Mouse (Mus musculus): Measurements from ENCODE around the gene Zdhhc13. TPM values are rescaled to one million over a fixed set of nuclear protein-coding genes. Genes with fewer than 3 reads are reported as not detected.

The Zdhhc13 gene
- total RNA-seq, 2 experiments from 2014 or later = 35.8 to 50.2 TPM

- peak; percentile 83 for ATAC-seq (replicated peaks; ENCODE audit: poor library complexity, severe bottlenecking)
These were observed 6.4 kb upstream of the Zdhhc13 start for GRCm38 (mm10) chr7:48782432-48782831.

GRCm38 (mm10) chr7:48784773-48785523 is 3.9 kb upstream of the Zdhhc13 start:
- ATAC-seq (replicated peaks; ENCODE audit: poor library complexity, severe bottlenecking) = no peak

- peak; percentile 83 for ATAC-seq (replicated peaks; ENCODE audit: poor library complexity, severe bottlenecking)
These were observed 455 bp upstream of the Zdhhc13 start for GRCm38 (mm10) chr7:48788348-48788747.

- no peak for ATAC-seq (replicated peaks; ENCODE audit: poor library complexity, severe bottlenecking)
These were observed 1.3 kb downstream of the Zdhhc13 start for GRCm38 (mm10) chr7:48790117-48790516.

GRCm38 (mm10) chr7:48791412-48791811 is 2.6 kb downstream of the Zdhhc13 start:
- ATAC-seq (replicated peaks; ENCODE audit: poor library complexity, severe bottlenecking) = no peak

GRCm38 (mm10) chr7:48795130-48795529 is 6.3 kb downstream of the Zdhhc13 start:
- peak; percentile 85 for ATAC-seq (replicated peaks; ENCODE audit: poor library complexity, severe bottlenecking)

- no peak for ATAC-seq (replicated peaks; ENCODE audit: poor library complexity, severe bottlenecking)
These were observed 14.6 kb downstream of the Zdhhc13 start for GRCm38 (mm10) chr7:48803381-48803780.

- no peak for ATAC-seq (replicated peaks; ENCODE audit: poor library complexity, severe bottlenecking)
These were observed 17.8 kb downstream of the Zdhhc13 start for GRCm38 (mm10) chr7:48806587-48806986.

- no peak for ATAC-seq (replicated peaks; ENCODE audit: poor library complexity, severe bottlenecking)
These were observed 21.8 kb downstream of the Zdhhc13 start for GRCm38 (mm10) chr7:48810652-48811051.

- no peak for ATAC-seq (replicated peaks; ENCODE audit: poor library complexity, severe bottlenecking)
These were observed 23.6 kb downstream of the Zdhhc13 start for GRCm38 (mm10) chr7:48812358-48812757.

GRCm38 (mm10) chr7:48813594-48813993 is 24.8 kb downstream of the Zdhhc13 start:
- ATAC-seq (replicated peaks; ENCODE audit: poor library complexity, severe bottlenecking) = no peak

GRCm38 (mm10) chr7:48821654-48822053 is 32.9 kb downstream of the Zdhhc13 start:
- no peak for ATAC-seq (replicated peaks; ENCODE audit: poor library complexity, severe bottlenecking)

GRCm38 (mm10) chr7:48823621-48824020 is 34.8 kb downstream of the Zdhhc13 start:
- ATAC-seq (replicated peaks; ENCODE audit: poor library complexity, severe bottlenecking) = no peak

- no peak for ATAC-seq (replicated peaks; ENCODE audit: poor library complexity, severe bottlenecking)
These were observed 35.9 kb downstream of the Zdhhc13 start for GRCm38 (mm10) chr7:48824671-48825070.

- ATAC-seq (replicated peaks; ENCODE audit: poor library complexity, severe bottlenecking) = no peak
These were observed 36.4 kb downstream of the Zdhhc13 start for GRCm38 (mm10) chr7:48825170-48825569.

- ATAC-seq (replicated peaks; ENCODE audit: poor library complexity, severe bottlenecking) = no peak
These were observed 40.5 kb downstream of the Zdhhc13 start for GRCm38 (mm10) chr7:48829177-48829910.

- ATAC-seq (replicated peaks; ENCODE audit: poor library complexity, severe bottlenecking) = no peak
These were observed 41.6 kb downstream of the Zdhhc13 start for GRCm38 (mm10) chr7:48830395-48830794.

- peak; percentile 57 for ATAC-seq (replicated peaks; ENCODE audit: poor library complexity, severe bottlenecking)
These were observed 43.9 kb downstream of the Zdhhc13 start for GRCm38 (mm10) chr7:48832735-48833134.

- no peak for ATAC-seq (replicated peaks; ENCODE audit: poor library complexity, severe bottlenecking)
These were observed 45.7 kb downstream of the Zdhhc13 start for GRCm38 (mm10) chr7:48834371-48834970.

- ATAC-seq (replicated peaks; ENCODE audit: poor library complexity, severe bottlenecking) = no peak
These were observed 46.3 kb downstream of the Zdhhc13 start for GRCm38 (mm10) chr7:48834989-48835626.

GRCm38 (mm10) chr7:48836949-48837348 is 48.1 kb downstream of the Zdhhc13 start:
- ATAC-seq (replicated peaks; ENCODE audit: poor library complexity, severe bottlenecking) = peak; percentile 50
